Mouse (Mus musculus) bone marrow, adult 2 months (tissue): Measurements from ENCODE around the gene Pon1. TPM values are rescaled to one million over a fixed set of nuclear protein-coding genes. Genes with fewer than 3 reads are reported as not detected.
A peak's percentile ranks its signal among the peaks of the same experiment; 100 is the strongest.

Experiments
- H3K27ac ChIP-seq: fragments of 200-500 bp; 2 replicates; pipeline ENCODE4 v1.5.1; 2012; ENCODE audit warnings: low read depth, mild to moderate bottlenecking, control low read depth, inconsistent platforms, low read length; ENCODE audit not compliant: control insufficient read depth, poor library complexity, insufficient read depth
- H3K4me1 ChIP-seq: fragments of 200-500 bp; 2 replicates; pipeline ENCODE4 v1.6.1; 2011; ENCODE audit warnings: low read length; ENCODE audit not compliant: control insufficient read depth, insufficient read depth
- H3K4me3 ChIP-seq: fragments of 200-500 bp; replicated peaks from 2 replicates; pipeline ENCODE3; 2011; ENCODE audit warnings: mild to moderate bottlenecking, low read depth, low read length, control low read depth; ENCODE audit not compliant: control insufficient read depth
- CTCF ChIP-seq: fragments of 200-500 bp; IDR thresholded peaks from 2 replicates; pipeline ENCODE4 v1.5.1; 2011; ENCODE audit warnings: low read length, control low read depth; ENCODE audit not compliant: control insufficient read depth, insufficient read depth
- POLR2A ChIP-seq: fragments of 200-500 bp; IDR thresholded peaks from 2 replicates; pipeline ENCODE4 v1.6.1; 2011; ENCODE audit warnings: low read depth, mild to moderate bottlenecking, control low read depth, low read length, borderline replicate concordance; ENCODE audit not compliant: control insufficient read depth
- WGBS: fragments of 180-500 bp; shearing (Covaris S2); methylation state at CpG from one replicate; pipeline ENCODE4 v1.1.7; 2018; 5-methylcytosine and 5-hydroxymethylcytosine counted together
- polyA plus RNA-seq: library from polyadenylated mRNA; stranded (reverse); fragments of >200 nt; gene quantifications from 2 replicates; pipeline ENCODE4 v1.2.4, GENCODE M21; 2011; ENCODE audit warnings: low replicate concordance; ENCODE audit not compliant: missing spikeins, insufficient read depth, insufficient read length

The Pon1 gene
- polyA plus RNA-seq, 1 experiment, result 3.3 TPM

DNA sequence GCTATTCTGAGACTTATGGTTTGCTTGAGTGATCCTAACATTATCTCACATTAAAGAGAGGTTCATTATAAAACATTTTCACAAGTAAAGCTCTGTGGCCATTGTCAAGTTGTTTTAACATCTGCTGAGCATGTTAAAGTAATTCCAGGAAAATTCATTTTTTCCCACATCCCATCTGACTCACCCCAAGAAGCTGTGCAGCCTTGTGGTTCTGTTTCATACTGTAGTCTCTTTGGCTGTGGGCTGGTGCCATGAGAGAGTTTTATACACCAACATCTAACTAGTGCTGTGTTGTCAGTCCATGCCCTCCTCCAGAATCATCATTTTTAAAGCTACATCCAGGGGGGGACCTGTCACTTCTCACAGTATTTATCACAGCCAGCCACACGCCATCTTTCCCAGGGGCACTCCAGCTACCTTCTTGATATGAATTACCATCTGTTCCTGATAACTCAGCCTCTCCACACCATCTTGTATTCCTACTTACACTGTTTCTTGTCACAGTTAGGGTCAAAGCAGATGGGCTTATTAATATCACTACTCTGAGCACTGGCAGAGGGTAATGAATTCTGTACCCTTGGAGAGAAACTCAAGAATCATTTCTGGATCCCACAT, 38.3 kb downstream of the Pon1 start:
- TF ChIP-seq CTCF (no peak), POLR2A (no peak)

GRCm38 (mm10) chr6:5154786-5155185, 39.0 kb downstream of the Pon1 start:
- no peak overlapping the region for H3K4me3 ChIP-seq
- H3K27ac ChIP-seq, result no peak overlapping the region

More for the DNA sequence above, 38.3 kb downstream of the Pon1 start:
- H3K27ac ChIP-seq, result peak overlapping the region; percentile 75
- no peak overlapping the region for H3K4me3 ChIP-seq
- WGBS, result 54% methylated on average over 1 of the region's 1 CpGs
- peaks cover 2% of the 10 kb centered on the region for H3K4me1 ChIP-seq

GRCm38 (mm10) chr6:5152185-5152584, 41.6 kb downstream of the Pon1 start:
- no peak overlapping the region for H3K4me3 ChIP-seq
- 64% methylated on average over 2 of the region's 2 CpGs for WGBS
- TF ChIP-seq CTCF (no peak), POLR2A (no peak)
- H3K4me1 ChIP-seq, result peaks cover 2% of the 10 kb centered on the region
- no peak overlapping the region for H3K27ac ChIP-seq

More at GRCm38 (mm10) chr6:5154786-5155185, 39.0 kb downstream of the Pon1 start:
- peaks cover 2% of the 10 kb centered on the region for H3K4me1 ChIP-seq
- 71% methylated on average over 6 of the region's 6 CpGs for WGBS
- no peak for TF ChIP-seq CTCF
- TF ChIP-seq POLR2A, result no peak

GRCm38 (mm10) chr6:5151171-5151570, 42.6 kb downstream of the Pon1 start:
- H3K4me1 ChIP-seq, result peaks cover 2% of the 10 kb centered on the region
- TF ChIP-seq POLR2A, result no peak
- WGBS, result 73% methylated on average over 4 of the region's 4 CpGs
- no peak overlapping the region for H3K27ac ChIP-seq
- H3K4me3 ChIP-seq, result no peak overlapping the region

DNA sequence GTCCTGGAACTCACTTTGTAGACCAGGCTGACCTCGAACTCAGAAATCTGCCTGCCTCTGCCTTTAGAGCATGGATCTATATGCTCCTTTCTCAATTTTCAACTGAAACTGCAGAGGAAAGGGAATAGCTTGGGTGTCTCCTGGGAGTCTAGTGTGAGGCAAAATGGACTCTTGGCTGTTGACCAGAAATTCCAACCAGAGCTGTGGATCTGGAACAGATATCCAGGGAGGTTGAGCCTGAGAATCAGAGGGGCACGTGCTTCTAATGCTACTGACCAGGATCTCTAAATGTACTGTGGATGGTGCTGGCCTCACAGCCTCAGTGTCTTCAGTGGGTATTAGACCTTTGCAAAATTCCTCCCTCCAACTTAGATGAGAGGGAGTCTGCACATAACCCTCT, 43.8 kb downstream of the Pon1 start:
- no peaks in the 10 kb centered on the region for H3K4me1 ChIP-seq
- TF ChIP-seq POLR2A (no peak), CTCF (no peak)
- no peak overlapping the region for H3K4me3 ChIP-seq
- no peak overlapping the region for H3K27ac ChIP-seq
- 82% methylated on average over 2 of the region's 2 CpGs for WGBS

DNA sequence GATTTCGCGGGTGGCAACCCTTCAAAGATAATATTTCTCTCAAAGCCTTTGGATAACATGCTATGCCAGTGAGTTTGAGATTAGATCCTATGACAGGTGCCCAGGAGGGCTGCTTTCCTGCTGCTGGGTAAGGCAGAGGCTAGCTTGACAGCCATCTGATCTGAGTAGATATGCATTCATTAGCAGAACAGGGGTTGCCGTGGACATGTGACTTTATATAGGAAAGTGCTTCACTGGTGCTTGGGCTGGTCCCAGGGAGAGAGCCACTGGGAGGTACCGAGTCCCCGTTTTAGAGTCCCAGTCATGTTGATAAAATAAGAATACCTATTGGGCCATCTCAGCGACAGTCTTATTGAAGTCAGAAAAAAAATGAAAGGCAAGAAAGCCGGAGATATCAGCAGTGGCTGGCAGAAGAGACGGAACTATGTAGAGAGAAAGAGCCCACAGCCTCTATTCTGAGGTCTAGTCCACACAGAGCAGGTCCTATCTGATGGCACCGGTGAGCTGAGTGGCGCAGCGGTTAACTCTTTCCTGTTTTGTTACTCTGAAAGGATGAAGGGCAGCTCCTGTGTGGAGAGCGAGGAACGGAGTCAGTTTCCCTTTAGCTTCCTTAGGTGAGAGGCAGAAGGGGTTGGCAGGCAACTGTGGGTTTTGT, 46.1 kb downstream of the Pon1 start:
- no peak overlapping the region for H3K4me3 ChIP-seq

GRCm38 (mm10) chr6:5139666-5140065, 54.1 kb downstream of the Pon1 start:
- TF ChIP-seq CTCF (no peak), POLR2A (no peak)

More for the DNA sequence above, 46.1 kb downstream of the Pon1 start:
- WGBS, result 35% methylated on average over 13 of the region's 13 CpGs
- Histone ChIP-seq H3K27ac (no peak overlapping the region), H3K4me1 (no peaks in the 10 kb centered on the region)
- no peak for TF ChIP-seq POLR2A
- no peak for TF ChIP-seq CTCF

GRCm38 (mm10) chr6:5138875-5139631, 54.7 kb downstream of the Pon1 start:
- 88% methylated on average over 12 of the region's 12 CpGs for WGBS
- Histone ChIP-seq H3K4me1 (no peaks in the 10 kb centered on the region), H3K4me3 (no peak overlapping the region), H3K27ac (no peak overlapping the region)
- TF ChIP-seq CTCF, result no peak
- TF ChIP-seq POLR2A, result no peak

More at GRCm38 (mm10) chr6:5139666-5140065, 54.1 kb downstream of the Pon1 start:
- H3K27ac ChIP-seq, result no peak overlapping the region
- no peaks in the 10 kb centered on the region for H3K4me1 ChIP-seq
- WGBS, result 83% methylated on average over 9 of the region's 9 CpGs
- H3K4me3 ChIP-seq, result no peak overlapping the region
